Mouse (Mus musculus) limb, embryonic 12.5 days (tissue): Measurements from ENCODE around the gene Scn4a. TPM values are rescaled to one million over a fixed set of nuclear protein-coding genes. Genes with fewer than 3 reads are reported as not detected.
A peak's percentile ranks its signal among the peaks of the same experiment; 100 is the strongest.
"Not testable (repeated sequence)": the region's sequence is repeated elsewhere in the genome, so short reads cannot be mapped to it uniquely, and the experiment has no call there.

ENCODE experiments used
- ATAC-seq: fragments of 200-750 bp; cut with Nextera tagmentation; 2 replicates; pipeline ENCODE4 v1.8.0; 2017; ENCODE audit warnings: low read depth, moderate TSS enrichment; ENCODE audit not compliant: insufficient number of reproducible peaks, insufficient read depth, low FRiP score, low TSS enrichment
- H3K27ac ChIP-seq: fragments of 300-500 bp; sonication (generic); 2 replicates; pipeline ENCODE4 v1.5.1; 2016; ENCODE audit warnings: mild to moderate bottlenecking, moderate library complexity
- H3K27me3 ChIP-seq: fragments of 300-500 bp; sonication (generic); 2 replicates; pipeline ENCODE4 v1.6.1; 2016; ENCODE audit warnings: mild to moderate bottlenecking, moderate library complexity
- H3K36me3 ChIP-seq: fragments of 300-500 bp; sonication (generic); 2 replicates; pipeline ENCODE4 v1.6.1; 2016; ENCODE audit warnings: mild to moderate bottlenecking, moderate library complexity
- H3K4me1 ChIP-seq: fragments of 300-500 bp; sonication (generic); replicated peaks from 2 replicates; pipeline ENCODE4 v1.6.1; 2016
- H3K4me2 ChIP-seq: fragments of 300-500 bp; sonication (generic); 2 replicates; pipeline ENCODE4 v1.6.1; 2016; ENCODE audit warnings: mild to moderate bottlenecking, moderate library complexity
- H3K4me3 ChIP-seq: fragments of 300-500 bp; sonication (generic); replicated peaks from 2 replicates; pipeline ENCODE4 v1.5.1; 2016; ENCODE audit warnings: mild to moderate bottlenecking
- H3K9ac ChIP-seq: fragments of 300-500 bp; sonication (generic); replicated peaks from 2 replicates; pipeline ENCODE4 v1.6.1; 2016; ENCODE audit warnings: mild to moderate bottlenecking, moderate library complexity
- H3K9me3 ChIP-seq: fragments of 300-500 bp; sonication (generic); 2 replicates; pipeline ENCODE4 v1.6.1; 2016; ENCODE audit warnings: mild to moderate bottlenecking, moderate library complexity
- WGBS: fragments of 180-500 bp; shearing (Covaris S2); methylation state at CpG from one replicate; pipeline ENCODE4 v1.1.7; 2016; 5-methylcytosine and 5-hydroxymethylcytosine counted together
- polyA plus RNA-seq: library from polyadenylated mRNA; unstranded; fragments of >200 nt; fragmentation: Nextera tagmentation; extraction: Ambion mirVana; gene quantifications from 2 replicates; pipeline ENCODE4 v1.2.1, GENCODE M21; 2016

Scn4a gene
- 0.25 and 0.51 TPM in 2 replicates for polyA plus RNA-seq

- no peak within 1 kb of the TSS for H3K4me3 ChIP-seq
- H3K9me3 ChIP-seq, result no peaks in the 10 kb centered on the region
- no peak for ATAC-seq
- no peaks in the 10 kb centered on the region for H3K36me3 ChIP-seq
- H3K4me1 ChIP-seq, result peaks cover 10% of the 10 kb centered on the region
- no peak within 1 kb of the TSS for H3K4me2 ChIP-seq
- H3K27ac ChIP-seq, result no peak within 1 kb of the TSS
- H3K9ac ChIP-seq, result no peak within 1 kb of the TSS
- peaks cover 3% of the 10 kb centered on the region; the same call in 1 of the 2 replicates for H3K27me3 ChIP-seq
- 88% methylated on average over 12 of the region's 12 CpGs for WGBS
Measured at GRCm38 (mm10) chr11:106353188-106353587, at the start of gene Scn4a. Scn4a (minus strand) TSS chr11:106353288.

- no peaks in the 10 kb centered on the region for H3K9me3 ChIP-seq
- no peak overlapping the region for H3K9ac ChIP-seq
- no peaks in the 10 kb centered on the region for H3K27me3 ChIP-seq
- H3K4me1 ChIP-seq, result no peaks in the 10 kb centered on the region
- no peak overlapping the region for H3K27ac ChIP-seq
- H3K36me3 ChIP-seq, result peaks cover 43% of the 10 kb centered on the region
- 91% methylated on average over 8 of the region's 8 CpGs for WGBS
- no peak overlapping the region for H3K4me3 ChIP-seq
- no peak overlapping the region for H3K4me2 ChIP-seq
- ATAC-seq, result no peak
Measured at GRCm38 (mm10) chr11:106398481-106398880, 45.4 kb upstream of the Scn4a start.

- Histone ChIP-seq H3K36me3 (peaks cover 36% of the 10 kb centered on the region), H3K4me2 (no peak overlapping the region), H3K4me1 (no peaks in the 10 kb centered on the region), H3K4me3 (no peak overlapping the region), H3K9me3 (no peaks in the 10 kb centered on the region), H3K27me3 (no peaks in the 10 kb centered on the region), H3K9ac (no peak overlapping the region), H3K27ac (no peak overlapping the region)
- ATAC-seq, result no peak
- WGBS, result 86% methylated on average over 3 of the region's 3 CpGs
Measured at GRCm38 (mm10) chr11:106397656-106398055, 44.6 kb upstream of the Scn4a start.

GRCm38 (mm10) chr11:106394055-106394454 is 41.0 kb upstream of the Scn4a start:
- H3K4me2 ChIP-seq, H3K4me3 ChIP-seq, H3K9ac ChIP-seq, H3K4me1 ChIP-seq, H3K9me3 ChIP-seq, ATAC-seq, H3K27me3 ChIP-seq, H3K27ac ChIP-seq: not testable (repeated sequence)
- peaks cover 19% of the 10 kb centered on the region for H3K36me3 ChIP-seq
- WGBS, result 91% methylated on average over 2 of the region's 2 CpGs

- ATAC-seq, result no peak
Measured at GRCm38 (mm10) chr11:106393331-106393616, 40.2 kb upstream of the Scn4a start.

GRCm38 (mm10) chr11:106392597-106393330 is 39.7 kb upstream of the Scn4a start:
- Histone ChIP-seq H3K27me3 (no peaks in the 10 kb centered on the region), H3K9ac (no peak overlapping the region), H3K4me2 (no peak overlapping the region), H3K27ac (no peak overlapping the region), H3K9me3 (no peaks in the 10 kb centered on the region), H3K36me3 (peaks cover 7% of the 10 kb centered on the region; the same call in 1 of the 2 replicates), H3K4me3 (no peak overlapping the region), H3K4me1 (peaks cover 9% of the 10 kb centered on the region; the same call in 1 of the 2 replicates)
- no peak for ATAC-seq
- 67% methylated on average over 7 of the region's 7 CpGs for WGBS

More at GRCm38 (mm10) chr11:106393331-106393616, 40.2 kb upstream of the Scn4a start:
- Histone ChIP-seq H3K27me3 (no peaks in the 10 kb centered on the region), H3K4me2 (no peak overlapping the region), H3K9me3 (no peaks in the 10 kb centered on the region), H3K4me1 (peaks cover 9% of the 10 kb centered on the region; the same call in 1 of the 2 replicates), H3K9ac (no peak overlapping the region), H3K4me3 (no peak overlapping the region), H3K36me3 (peaks cover 11% of the 10 kb centered on the region), H3K27ac (no peak overlapping the region)
- 61% methylated on average over 4 of the region's 4 CpGs for WGBS

GRCm38 (mm10) chr11:106391546-106392188 is 38.6 kb upstream of the Scn4a start:
- Histone ChIP-seq H3K4me3 (no peak overlapping the region), H3K4me1 (peaks cover 9% of the 10 kb centered on the region; the same call in 1 of the 2 replicates), H3K36me3 (peaks cover 7% of the 10 kb centered on the region; the same call in 1 of the 2 replicates), H3K9ac (no peak overlapping the region), H3K27me3 (no peaks in the 10 kb centered on the region), H3K4me2 (no peak overlapping the region), H3K27ac (no peak overlapping the region), H3K9me3 (no peaks in the 10 kb centered on the region)
- WGBS, result 36% methylated on average over 6 of the region's 6 CpGs
- peak; percentile 37; the same call in 1 of the 2 replicates for ATAC-seq

GRCm38 (mm10) chr11:106390757-106391156 is 37.7 kb upstream of the Scn4a start:
- 62% methylated on average over 3 of the region's 3 CpGs for WGBS
- Histone ChIP-seq H3K27ac (no peak overlapping the region), H3K4me1 (peaks cover 9% of the 10 kb centered on the region; the same call in 1 of the 2 replicates), H3K36me3 (peaks cover 4% of the 10 kb centered on the region; the same call in 1 of the 2 replicates), H3K4me2 (no peak overlapping the region), H3K4me3 (no peak overlapping the region), H3K27me3 (no peaks in the 10 kb centered on the region), H3K9ac (no peak overlapping the region), H3K9me3 (no peaks in the 10 kb centered on the region)
- ATAC-seq, result no peak

GRCm38 (mm10) chr11:106389611-106390010 is 36.5 kb upstream of the Scn4a start:
- Histone ChIP-seq H3K9me3 (no peaks in the 10 kb centered on the region), H3K27ac (peak overlapping the region; percentile 50; the same call in 1 of the 2 replicates), H3K27me3 (no peaks in the 10 kb centered on the region), H3K36me3 (no peaks in the 10 kb centered on the region), H3K9ac (no peak overlapping the region), H3K4me3 (no peak overlapping the region), H3K4me2 (no peak overlapping the region), H3K4me1 (peaks cover 9% of the 10 kb centered on the region; the same call in 1 of the 2 replicates)
- ATAC-seq, result no peak
- 23% methylated on average over 3 of the region's 3 CpGs for WGBS

- Histone ChIP-seq H3K4me1 (peaks cover 9% of the 10 kb centered on the region; the same call in 1 of the 2 replicates), H3K9me3 (no peaks in the 10 kb centered on the region), H3K4me3 (no peak within 1 kb of the TSS), H3K9ac (no peak within 1 kb of the TSS), H3K27ac (no peak within 1 kb of the TSS), H3K4me2 (no peak within 1 kb of the TSS), H3K36me3 (no peaks in the 10 kb centered on the region), H3K27me3 (no peaks in the 10 kb centered on the region)
- no peak for ATAC-seq
- WGBS, result 78% methylated on average over 6 of the region's 6 CpGs
Measured at GRCm38 (mm10) chr11:106387791-106388216, 34.7 kb upstream of the Scn4a start, which contains the start of gene Icam2. Icam2 (minus strand) TSS chr11:106388075.

- H3K4me3 ChIP-seq, result no peak overlapping the region
- no peak overlapping the region for H3K9ac ChIP-seq
- H3K27me3 ChIP-seq, result no peaks in the 10 kb centered on the region
- H3K4me2 ChIP-seq, result no peak overlapping the region
- H3K4me1 ChIP-seq, result peaks cover 9% of the 10 kb centered on the region; the same call in 1 of the 2 replicates
- H3K36me3 ChIP-seq, result no peaks in the 10 kb centered on the region
- WGBS, result 81% methylated on average over 6 of the region's 6 CpGs
- no peak for ATAC-seq
- H3K27ac ChIP-seq, result no peak overlapping the region
- H3K9me3 ChIP-seq, result no peaks in the 10 kb centered on the region
Measured at GRCm38 (mm10) chr11:106387020-106387419, 33.9 kb upstream of the Scn4a start.
